Mouse (Mus musculus) thymus, postnatal 4 days (tissue): ENCODE results near the gene Rad51b.
A peak's percentile ranks its signal among the peaks of the same experiment; 100 is the strongest.

Experiments
- DNase-seq: peaks from one replicate; pipeline ENCODE4 v3.0.0; 2021

Rad51b gene

DNA sequence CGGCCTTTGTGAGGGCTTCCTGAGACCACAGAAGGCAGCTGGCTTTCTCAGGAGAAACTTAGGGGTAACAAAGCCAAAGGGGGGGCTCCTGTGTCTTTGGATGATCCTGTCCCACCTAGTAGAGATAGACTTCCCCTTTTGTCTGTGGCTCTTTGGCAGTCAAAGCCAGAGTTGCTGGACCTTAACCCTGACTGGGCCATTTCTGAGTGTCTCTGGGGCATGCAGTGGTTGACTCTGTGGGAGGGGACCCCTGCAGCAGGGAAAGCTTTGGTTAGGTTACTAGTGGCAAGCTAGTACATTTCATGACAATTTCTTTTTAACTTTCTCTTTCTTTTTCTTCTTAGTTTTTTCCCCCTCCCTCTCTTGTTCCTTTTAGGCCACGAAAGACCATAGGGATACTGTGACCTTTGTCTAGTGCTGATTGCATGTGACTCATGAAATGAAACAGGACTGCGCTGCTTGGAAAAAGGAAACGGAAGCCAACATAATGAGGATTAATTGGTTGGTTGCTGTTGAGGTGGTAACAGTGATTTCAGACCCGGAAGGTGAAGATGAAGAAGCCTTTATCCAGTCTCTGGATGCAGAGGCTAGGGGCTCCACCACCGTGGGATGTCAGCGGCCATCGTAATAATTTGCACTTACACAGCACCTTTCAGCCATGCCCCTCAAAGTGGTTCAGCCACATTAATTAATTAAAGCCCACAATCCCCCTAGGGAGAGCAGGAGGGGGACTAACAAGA lies 516.7 kb downstream of the Rad51b start:
- no peak for DNase-seq

DNA sequence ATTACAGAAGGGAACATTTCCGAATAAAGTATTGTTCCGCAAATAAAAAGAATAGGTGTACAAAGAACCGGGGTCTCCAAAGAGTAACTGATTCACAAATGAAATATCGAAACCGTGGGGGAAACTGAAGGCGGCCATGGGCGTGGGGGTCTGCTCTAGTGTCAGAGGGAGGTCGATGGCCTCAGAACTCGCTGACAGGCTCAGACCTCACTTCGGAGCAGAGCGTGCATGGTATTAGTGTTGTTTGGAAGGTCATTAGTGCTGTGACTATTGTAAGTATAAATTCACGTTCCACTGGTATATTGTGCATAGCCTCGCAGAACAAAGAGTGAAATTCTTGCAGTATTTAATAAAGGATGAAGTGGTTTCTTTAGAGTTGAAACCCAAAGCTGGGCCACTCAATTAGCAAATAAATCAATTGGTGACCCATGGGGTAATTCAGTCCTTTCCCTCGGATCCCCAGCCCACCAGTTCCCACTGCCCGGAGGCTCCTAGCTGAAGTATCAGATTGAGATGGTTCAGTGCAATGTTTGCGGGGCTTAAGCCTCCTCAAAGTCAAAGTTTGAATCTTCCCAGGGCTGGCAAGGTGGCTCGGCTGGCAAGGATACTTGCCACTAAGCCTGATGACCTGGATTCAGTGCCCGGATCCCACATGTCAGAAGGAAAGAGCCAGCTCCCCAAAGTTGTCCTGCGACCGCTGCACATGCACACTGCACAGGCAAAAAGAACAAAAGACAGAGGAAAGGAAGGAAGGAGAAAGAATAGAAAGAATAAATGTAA lies 517.4 kb downstream of the Rad51b start:
- no peak for DNase-seq

DNA sequence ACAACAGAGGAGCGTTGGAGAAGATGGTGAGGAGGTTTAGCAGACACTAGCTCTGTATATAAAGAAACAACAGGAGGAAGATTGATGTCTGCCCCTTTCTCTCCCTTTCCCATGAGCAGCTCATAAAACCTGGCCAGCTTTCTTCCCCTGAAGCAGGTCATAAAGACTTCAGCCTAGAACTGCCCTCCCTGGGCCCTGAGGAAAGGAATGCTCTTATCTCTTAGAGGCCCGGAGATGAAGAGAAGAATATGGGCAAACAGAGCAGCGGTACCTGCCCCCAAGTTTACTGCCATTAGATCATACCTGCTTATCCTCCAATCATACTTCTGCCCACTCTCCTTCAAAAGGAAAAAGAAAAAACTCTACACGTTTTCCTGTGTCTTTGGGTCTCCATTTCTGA lies 519.2 kb downstream of the Rad51b start:
- DNase-seq: no peak

DNA sequence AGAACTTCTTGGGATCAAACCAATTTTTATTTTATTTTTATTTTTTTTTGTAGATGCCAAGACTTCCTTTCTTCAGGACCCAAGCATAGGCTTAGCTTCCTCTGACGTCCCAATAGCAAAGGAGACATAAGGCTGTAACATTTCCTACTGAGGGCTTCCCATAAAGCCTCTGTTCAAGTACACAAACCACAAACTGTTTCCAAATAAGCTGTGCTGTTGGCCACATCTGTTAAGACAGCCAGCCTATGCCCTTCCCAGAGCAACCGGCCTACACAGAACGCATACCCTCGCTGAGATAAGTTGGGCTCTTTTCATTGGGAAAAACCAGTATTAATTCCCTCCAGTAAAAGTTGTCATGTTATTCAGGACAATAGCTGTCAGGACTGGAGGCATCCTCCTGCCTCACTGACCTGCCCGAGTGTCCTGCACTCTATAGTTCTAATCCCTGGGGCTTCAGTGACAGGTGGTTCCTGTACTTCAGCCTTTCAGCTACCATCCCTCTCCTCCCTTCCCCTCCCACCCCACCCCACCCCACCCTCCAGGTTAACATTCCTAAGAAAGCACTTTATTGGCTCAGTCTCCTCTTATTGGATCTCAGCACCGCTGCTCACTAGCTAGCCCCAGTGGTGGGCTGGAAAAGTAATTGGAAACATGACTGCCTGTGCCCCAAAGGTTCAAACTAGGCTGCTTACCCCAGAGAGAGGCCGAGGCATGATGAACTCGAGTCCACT lies 523.3 kb downstream of the Rad51b start:
- no peak for DNase-seq

DNA sequence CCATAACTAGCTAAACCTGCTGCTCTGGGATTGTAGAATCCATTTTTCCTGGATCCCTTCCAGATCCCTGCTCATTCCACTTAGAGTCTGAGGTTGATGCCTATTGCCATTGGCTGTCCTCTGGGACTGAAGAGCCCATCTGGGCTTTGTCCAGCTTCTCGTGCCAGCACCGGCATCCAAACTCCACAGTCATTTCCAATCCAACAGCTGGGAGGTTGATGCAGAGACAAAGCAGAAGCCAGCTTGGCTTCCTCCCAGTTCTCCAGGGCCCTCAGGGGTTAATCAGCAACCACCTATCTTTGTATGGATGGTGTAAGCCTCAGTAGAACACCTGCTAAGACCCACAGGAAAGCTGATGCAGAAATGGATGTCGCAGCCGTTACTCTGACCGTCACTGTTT lies 524.8 kb downstream of the Rad51b start:
- DNase-seq: no peak

DNA sequence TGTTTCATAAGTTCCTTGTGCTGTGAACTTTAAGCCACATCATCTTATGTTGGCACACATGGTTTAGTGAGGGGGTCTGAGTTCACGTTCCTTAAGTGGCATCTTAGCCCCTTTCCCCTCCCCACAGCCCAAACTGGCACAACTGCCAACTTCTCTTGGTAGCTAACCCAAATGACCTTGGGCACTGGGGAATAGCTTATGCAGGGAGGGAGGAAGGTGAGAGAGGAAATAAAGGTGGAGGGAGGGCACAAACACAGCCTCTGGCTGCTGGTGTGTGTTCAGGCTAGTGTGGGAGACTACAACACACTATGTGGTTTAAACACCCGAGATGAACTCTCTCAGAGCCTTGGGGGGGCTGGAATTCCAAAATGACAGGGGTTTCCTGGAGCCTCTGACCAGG lies 525.3 kb downstream of the Rad51b start:
- no peak for DNase-seq

DNA sequence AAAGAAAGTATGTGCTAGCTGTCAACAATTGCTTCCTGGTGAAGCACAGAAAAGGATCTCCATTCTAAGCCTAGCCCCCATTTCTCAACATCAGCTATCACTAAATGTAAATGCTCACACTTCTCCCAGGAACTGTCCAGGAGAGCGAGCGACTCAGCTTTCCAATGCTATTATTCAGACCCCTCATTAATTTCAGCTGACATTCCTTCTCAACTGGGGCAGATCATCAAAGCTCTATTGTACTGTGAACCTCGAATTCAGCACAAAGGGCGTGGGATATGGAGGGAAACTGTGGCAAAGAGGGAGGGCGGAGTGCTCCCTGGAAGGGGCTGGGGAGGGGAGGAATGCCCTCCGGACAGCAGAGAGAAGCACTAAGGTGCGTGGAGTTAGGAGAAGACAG lies 528.8 kb downstream of the Rad51b start:
- DNase-seq: no peak

DNA sequence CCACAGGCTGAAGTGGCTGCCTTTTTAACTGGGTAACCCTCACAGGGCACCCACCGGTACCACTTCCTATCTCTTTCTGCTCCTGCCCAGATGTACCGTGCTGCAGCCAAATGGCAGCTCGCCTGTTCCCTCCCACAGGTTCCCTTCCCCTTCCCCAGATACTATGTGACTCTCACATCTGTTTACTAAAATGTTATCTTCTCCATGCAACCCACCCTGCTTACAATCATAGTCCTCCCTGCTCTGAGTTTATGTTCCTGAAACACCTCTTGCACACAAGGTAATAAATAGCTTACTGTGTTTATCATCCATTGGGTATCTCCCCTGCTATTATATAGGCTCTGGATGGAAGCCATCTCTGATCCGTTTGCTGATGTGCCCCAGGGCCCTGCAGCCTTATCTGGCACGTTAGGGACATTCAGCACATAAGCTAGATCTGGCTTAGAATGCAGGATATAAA lies 530.2 kb downstream of the Rad51b start:
- DNase-seq: no peak

DNA sequence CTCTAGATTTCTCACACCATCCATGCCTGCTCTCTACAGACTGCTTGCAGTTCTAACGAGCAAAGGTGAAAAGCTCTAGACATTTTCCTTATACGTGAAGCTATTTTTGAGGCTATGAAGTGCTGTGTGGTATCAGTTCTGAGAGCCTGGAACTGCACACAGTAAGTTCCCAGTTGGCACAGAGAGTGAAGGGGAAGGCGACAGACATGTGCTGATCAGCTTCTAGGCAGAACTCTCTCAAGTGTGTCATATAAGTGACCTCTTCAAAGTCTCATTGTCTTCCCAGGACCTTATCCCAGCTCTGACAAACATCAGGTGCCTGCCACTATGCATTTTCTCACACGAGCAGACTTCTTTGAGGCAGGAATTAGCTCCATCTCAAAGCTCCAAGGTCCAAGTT lies 530.7 kb downstream of the Rad51b start:
- DNase-seq: no peak

DNA sequence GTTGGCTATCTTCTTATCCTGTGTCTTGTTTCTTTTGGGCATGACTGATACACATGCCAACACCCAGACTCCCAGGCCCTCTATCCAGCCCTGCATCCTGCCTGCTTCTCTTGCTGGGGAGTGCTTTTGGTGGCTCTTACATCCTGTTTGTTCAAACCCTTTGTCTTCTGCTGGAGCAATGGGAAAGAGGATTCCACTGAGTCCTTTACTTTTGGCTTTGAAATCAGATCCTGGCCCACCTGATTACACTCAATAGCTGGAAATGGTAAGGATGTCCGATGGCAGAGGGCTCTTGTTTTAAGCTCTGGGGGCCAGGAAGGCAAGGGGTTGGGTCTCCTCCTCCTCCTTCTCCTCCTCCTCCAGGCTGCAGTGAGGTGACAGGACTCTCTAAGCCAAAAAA lies 533.6 kb downstream of the Rad51b start:
- DNase-seq: no peak

DNA sequence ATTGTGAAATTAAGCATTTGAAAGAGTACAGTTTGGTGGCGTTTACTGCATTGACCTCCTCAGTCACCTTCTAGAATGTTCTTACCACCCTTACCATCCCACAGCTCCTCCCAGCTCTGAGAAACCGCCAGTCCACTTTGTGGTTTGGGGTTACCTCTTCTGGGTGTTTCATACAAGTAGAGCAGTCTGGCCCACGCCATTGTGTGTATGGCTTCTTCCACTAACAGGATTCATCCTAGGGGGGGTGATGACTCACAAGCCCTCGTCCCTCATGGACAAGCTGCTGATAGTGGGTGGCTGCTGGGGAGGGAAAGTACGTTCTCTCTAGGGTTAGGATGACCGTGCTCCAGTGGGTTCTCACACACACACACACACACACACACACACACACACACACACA lies 535.5 kb downstream of the Rad51b start:
- no peak for DNase-seq

DNA sequence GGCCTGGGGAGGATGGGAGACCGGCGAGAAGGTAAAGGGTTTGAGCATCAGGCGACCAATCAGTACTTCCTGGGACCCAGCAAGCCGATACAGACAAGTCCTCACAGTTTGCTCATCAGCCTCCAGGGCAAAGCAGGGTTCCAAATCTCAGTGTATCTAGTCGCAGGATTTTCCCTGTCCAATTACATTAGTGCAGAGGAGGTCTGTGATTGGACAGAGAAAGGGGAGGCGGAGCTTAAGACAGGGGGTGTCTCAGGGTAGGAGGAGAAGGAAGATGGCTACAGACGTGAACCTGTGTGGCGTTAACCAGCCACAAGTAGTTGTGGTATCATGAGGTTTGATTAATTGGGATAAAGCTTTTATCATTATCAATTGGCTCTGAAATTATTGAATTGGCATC lies 538.4 kb downstream of the Rad51b start:
- no peak for DNase-seq

DNA sequence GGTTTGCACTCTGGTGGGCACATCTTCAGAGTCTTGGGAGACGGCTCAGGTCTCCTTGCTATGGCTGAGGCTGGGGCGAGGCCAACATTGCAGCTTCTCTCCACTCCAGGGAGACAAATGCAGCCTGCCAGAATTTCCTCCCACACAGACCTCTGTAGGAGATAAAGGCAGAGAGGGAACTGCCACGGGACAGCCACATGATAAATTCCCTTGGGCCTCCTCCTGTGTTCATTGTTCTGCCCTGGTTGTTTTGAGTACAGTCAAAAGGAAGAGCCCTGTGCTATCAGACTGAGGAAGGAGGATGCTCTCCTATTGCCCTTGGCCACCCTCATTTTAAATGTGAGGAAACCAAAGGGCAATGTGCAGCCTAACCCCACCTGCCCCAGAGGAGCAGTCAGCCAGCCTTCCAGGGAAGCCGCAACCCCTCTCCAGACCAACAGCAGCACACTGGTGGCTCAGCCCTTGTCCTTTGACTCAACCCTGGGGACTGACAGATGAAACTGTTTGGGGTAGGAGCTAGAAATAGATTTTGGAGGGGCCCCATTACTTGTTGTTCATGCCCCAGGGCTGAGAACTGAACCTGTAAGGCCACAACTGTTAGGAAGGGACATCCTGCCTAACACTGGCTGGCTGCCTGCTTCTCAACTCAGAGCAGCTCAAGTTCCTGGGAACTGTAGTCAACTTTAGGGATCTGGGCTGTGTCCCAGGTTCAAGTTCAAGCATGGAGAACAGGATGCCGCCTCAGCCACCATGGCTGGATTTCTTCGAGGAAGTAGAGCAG lies 541.3 kb downstream of the Rad51b start:
- DNase-seq: no peak

DNA sequence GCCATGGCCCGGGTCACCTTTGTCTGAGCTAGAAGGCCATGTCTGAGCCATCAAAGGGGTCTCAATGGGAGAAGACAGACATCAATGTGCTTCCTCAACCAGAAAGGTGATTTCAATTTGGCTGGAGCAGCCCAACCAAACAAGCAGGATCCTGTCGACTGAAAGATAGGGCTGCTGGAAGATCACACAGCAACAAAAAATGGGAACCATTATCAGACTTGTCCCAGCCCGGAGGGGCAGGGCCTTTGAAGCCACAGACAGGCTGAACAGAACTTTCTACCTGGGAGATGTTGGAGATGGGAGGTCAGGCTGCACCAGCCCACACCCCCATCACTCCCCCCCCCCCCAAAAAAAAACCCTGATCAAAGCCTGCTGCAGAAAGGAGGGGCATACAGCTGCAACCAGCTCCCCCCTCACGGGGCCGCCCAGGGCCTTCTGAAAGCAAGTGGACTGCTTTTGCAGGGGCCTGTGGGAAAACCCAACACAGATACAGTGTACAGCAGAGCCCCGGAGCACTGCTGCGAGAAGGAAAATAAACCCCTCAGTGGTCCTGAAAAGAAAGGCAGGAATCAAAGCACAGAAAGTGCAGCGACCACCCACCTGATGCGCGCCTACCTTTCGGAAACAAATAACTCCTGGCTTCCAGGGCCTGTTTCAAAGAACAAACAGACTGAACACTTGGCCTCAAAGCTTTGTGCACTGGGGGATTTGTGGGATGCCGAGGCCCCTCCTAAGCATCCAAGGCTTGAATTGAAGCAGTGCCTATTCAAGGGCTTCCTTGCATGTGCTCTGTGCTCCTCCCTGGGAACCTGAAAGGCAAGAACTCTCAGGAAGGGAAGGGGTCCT lies 542.2 kb downstream of the Rad51b start:
- no peak for DNase-seq

DNA sequence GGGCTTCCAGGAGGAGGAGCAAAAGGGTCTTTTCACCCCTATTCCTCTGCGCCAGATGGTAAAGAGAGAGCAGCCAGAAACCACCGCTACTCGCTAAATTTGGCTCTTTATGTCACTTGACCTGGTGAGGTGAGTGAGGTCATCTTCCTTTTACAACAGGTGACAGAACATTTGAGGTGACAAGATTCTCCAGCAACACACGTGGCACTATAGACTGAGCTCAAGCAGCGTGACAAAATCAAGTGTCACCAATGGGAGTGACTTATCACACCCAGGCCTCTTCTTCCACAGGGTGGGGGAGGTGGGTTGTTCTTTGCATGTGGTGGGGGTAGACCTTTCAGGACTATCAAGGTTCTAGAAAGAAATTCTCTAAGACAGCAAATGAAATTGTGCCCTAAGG lies 543.4 kb downstream of the Rad51b start:
- DNase-seq: no peak

DNA sequence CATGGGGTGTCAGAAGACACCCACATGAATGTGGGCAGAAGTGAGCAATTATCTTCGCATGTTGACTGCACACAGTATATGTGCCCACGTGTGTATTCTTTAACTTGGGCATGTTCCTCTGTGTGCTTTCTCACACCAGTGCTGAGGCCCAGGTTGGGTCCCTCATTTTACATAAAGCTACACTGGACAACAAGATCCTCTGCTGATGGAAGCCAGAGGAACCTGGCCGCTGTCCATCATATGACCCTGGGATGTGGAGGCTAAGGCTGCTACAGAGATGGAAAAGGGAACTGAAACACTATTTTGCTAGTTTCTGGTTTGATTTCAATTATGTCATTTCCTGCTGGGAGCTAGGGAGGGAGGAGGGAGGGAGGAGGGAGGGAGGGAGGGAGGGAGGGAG lies 544.2 kb downstream of the Rad51b start:
- no peak for DNase-seq

DNA sequence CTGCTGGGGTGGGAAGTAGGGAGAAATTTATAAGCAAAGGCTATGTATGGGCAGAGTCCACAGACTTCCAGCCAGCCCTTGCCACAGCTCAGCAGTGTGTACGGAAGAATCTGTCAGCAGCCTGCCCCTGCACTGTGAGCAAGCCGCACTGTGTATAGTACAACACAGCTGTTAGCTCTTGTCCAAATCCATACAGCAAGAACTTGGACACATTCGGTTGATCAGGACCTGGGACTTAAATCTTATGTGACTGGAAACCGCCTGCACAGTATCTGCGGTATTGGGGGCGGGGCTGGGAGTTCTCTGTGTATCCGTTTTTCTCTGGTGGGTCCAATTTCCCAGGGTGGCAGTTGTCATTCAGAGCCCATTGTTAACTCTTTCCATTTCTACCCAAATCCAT lies 545.2 kb downstream of the Rad51b start:
- peak; percentile 65 for DNase-seq

DNA sequence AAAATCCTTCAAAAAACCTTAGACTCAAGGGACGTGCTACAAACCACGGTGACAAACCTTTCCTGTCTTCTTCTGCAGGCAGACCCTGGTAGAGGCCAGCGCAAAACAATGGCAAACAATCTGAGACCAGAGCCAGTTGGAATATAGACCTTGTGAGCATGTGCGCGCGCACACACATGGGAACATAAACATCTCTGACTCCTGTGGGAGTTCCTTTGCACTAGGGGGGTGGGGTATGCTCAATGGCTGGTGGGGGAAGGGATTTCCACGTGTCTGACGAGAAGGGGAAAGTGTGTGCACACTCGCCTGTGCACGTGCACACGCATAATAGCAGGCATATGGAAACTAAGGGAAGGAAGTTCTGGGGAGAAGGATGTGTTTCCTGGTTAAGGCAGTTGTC lies 545.9 kb downstream of the Rad51b start:
- peak; percentile 45 for DNase-seq

DNA sequence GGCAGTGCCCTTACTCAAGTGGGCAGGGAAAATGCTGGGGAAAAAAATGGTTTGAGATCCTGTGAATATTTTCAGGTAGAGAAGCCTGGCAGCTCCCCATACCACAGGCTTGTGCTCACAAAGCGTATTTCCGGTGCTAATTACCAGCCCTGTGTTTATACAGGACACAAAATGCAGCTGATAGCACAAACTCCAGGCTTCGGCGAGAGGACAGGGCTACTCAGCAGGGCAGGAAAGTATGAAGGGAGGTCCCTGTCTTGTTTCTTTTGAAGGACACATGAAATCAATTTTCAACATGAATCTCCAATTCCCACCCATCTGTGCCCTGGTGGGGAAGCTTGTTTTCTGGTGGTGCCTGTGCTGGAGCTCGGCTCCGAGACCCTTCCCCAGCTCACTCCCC lies 546.4 kb downstream of the Rad51b start:
- DNase-seq: no peak

DNA sequence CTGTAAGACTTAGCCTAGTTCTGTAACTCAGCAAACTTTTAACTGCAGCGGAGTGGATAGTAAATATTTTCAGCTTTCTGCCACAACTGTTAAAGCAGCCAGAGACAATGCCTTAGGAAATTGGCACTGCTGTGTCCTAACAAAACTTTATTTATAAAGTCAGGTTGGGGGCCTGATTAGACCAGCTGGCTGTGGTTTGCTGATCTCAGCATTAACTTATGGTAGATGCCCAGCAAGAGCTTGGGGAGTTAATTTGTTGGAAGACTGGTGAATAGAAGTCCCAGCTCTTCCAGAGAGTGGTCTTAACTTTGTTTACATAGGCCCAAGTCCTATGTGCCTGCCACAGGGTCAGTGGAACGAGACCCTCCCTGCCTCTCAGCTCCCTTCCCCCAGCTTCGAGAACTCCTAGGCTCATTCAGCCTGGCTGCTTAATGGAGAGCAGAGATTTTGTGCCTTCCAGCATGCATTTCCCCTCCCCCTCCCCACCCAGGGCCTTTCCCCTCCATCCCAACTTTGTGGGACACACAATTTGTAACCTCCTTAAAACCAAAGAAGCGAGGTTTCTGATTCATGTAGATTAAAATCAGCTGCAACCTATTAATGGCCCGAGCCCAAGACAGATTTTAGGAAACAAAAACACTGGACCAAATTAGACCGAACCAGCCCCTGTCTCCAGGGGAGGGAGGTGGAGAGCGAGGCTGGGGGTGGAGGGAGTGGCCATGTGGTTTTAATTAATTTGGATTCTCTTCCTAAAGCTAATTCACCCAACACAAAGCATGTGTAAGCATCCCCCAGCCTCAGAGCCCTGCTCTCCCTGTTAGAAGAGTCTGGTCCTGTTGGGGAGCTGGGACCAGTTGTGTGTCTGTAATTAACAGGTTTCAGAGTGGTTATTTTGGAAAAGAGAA lies 549.4 kb downstream of the Rad51b start:
- no peak for DNase-seq

DNA sequence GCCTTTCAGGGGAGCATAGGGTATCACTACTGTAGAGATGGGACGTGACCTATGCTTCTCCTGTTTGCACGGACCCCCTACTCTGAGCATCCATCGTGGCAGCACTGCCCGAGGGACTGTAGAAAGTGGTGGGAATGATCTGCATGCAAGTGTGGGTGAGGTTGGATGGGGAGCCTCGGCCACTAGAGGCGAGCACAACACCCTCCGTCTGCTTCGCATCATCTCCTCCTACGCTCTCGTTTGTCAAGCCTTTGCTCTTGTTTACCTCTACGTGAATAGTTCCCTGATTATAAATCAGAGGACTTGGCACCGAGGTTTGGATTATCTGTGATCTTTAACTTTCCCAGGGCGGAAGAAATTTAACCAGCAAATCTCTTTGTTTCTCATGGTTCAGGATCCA lies 551.5 kb downstream of the Rad51b start:
- DNase-seq: no peak
